Mouse (Mus musculus) ES-Bruce4 (cell line): Measurements from ENCODE around the gene Ccdc175. TPM values are rescaled to one million over a fixed set of nuclear protein-coding genes. Genes with fewer than 3 reads are reported as not detected.

Experiments used
- H3K27ac ChIP-seq: 2 replicates; pipeline ENCODE4 v1.5.1; 2012; ENCODE audit warnings: low read length, inconsistent platforms; ENCODE audit not compliant: insufficient read depth
- H3K27me3 ChIP-seq: 2 replicates; pipeline ENCODE4 v1.6.1; 2012; ENCODE audit warnings: mild to moderate bottlenecking, low read length, inconsistent platforms; ENCODE audit not compliant: control insufficient read depth, poor library complexity, insufficient read depth, severe bottlenecking
- H3K36me3 ChIP-seq: 2 replicates; pipeline ENCODE4 v1.6.1; 2012; ENCODE audit warnings: inconsistent platforms, mild to moderate bottlenecking, low read length, moderate library complexity; ENCODE audit not compliant: control insufficient read depth, poor library complexity, insufficient read depth, severe bottlenecking
- H3K4me1 ChIP-seq: one replicate; pipeline ENCODE4 v1.8.1; 2011; ENCODE audit warnings: low read length; ENCODE audit not compliant: control insufficient read depth, insufficient read depth
- H3K4me3 ChIP-seq: 2 replicates; pipeline ENCODE4 v1.5.1; 2011; ENCODE audit warnings: low read depth, mild to moderate bottlenecking, low read length
- H3K9ac ChIP-seq: 2 replicates; pipeline ENCODE4 v1.6.1; 2012; ENCODE audit warnings: low read depth, mild to moderate bottlenecking, inconsistent platforms; ENCODE audit not compliant: poor library complexity, severe bottlenecking
- H3K9me3 ChIP-seq: replicated peaks from 2 replicates; pipeline ENCODE4 v1.6.1; 2012; ENCODE audit warnings: mild to moderate bottlenecking, low read length, inconsistent platforms; ENCODE audit not compliant: control insufficient read depth, poor library complexity, insufficient read depth, severe bottlenecking
- CTCF ChIP-seq: IDR thresholded peaks from one replicate; pipeline ENCODE4 v1.8.1; 2011; ENCODE audit warnings: low read depth, low read length
- EP300 ChIP-seq: IDR thresholded peaks from 2 replicates; pipeline ENCODE4 v1.6.1; 2011; ENCODE audit warnings: low read depth, low read length; ENCODE audit not compliant: insufficient read depth
- POLR2A ChIP-seq: IDR thresholded peaks from one replicate; pipeline ENCODE4 v1.8.1; 2011; ENCODE audit warnings: low read length; ENCODE audit not compliant: insufficient read depth
- polyA plus RNA-seq: library from polyadenylated mRNA; stranded (reverse); fragments of >200 nt; gene quantifications from 2 replicates; pipeline ENCODE4 v1.2.4, GENCODE M21; 2011; ENCODE audit warnings: low read depth; ENCODE audit not compliant: missing spikeins, insufficient read depth, insufficient read length

The Ccdc175 gene
- polyA plus RNA-seq, 1 experiment, result not detected

DNA sequence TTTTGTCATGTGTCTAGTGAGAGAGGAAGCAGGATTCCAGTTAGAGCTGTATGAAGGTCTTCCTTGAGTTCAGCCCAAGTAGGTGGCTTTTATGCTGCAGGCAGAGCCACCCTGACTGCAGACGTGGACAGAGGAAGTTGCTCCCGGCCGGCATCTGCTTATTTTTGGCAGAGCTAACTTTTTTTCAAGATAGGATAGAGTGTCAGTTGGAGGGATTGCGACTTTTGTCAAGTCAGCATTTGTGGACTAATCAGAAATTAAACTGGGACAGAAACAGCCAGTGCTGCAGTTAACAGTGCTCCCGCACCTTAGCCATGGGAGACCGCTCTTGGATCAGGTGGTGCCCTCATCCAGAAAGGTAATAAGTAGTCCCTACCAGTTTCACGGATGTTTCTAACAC is 12.6 kb upstream of the Ccdc175 start:
- H3K27me3 ChIP-seq, result no peaks in the 10 kb centered on the region
- H3K4me3 ChIP-seq, result no peak overlapping the region
- H3K27ac ChIP-seq, result no peak overlapping the region
- no peaks in the 10 kb centered on the region for H3K36me3 ChIP-seq
- TF ChIP-seq CTCF (no peak), POLR2A (no peak), EP300 (no peak)
- no peak overlapping the region for H3K9ac ChIP-seq
- no peaks in the 10 kb centered on the region for H3K4me1 ChIP-seq
- no peaks in the 10 kb centered on the region for H3K9me3 ChIP-seq

DNA sequence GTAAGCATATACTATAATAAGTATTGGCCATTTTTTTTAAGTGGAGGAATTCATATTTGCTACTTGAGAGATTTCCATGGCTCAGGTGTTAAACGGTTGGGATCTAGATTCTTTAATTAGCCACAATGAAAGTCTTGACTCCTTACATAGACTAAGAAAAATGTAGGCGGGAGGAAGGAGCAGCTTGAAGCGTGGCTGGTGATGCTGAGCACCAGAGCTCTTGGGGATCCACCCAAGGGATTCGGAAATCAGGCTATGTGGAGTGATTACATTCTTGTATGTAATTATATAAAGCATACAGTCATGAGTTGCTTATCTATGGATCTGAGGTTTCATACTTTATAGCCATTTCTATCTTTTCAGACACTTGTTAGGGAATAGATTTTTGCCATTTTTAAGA is 5.3 kb downstream of the Ccdc175 start:
- TF ChIP-seq POLR2A, result no peak
- no peak for TF ChIP-seq CTCF
- no peak for TF ChIP-seq EP300
- 0 out of 2 replicates have a peak, but pooled peaks cover 3% of the 10 kb centered on the region for H3K9me3 ChIP-seq
- H3K27ac ChIP-seq, result no peak overlapping the region
- H3K4me1 ChIP-seq, result no peaks in the 10 kb centered on the region
- no peak overlapping the region for H3K9ac ChIP-seq
- no peak overlapping the region for H3K4me3 ChIP-seq
- no peaks in the 10 kb centered on the region for H3K36me3 ChIP-seq
- no peaks in the 10 kb centered on the region for H3K27me3 ChIP-seq

DNA sequence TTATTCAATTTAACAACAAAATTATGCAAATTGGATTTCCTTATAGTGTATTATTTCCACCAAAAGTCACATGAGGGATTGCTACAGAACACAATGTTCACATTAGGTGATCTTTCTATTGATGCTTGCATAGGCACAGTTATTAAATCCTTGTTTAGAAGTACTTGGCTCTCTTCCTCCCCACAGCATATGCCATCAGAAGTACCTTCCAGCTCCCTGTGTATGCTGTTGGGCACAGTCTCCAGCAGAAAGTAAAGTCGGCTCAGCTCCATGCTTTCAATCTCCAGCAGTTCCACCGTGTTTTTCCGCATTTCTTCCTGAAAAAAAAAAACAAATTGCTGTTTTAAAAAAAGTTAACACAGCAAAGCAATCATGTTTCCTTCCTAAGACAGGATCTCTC is 6.5 kb downstream of the Ccdc175 start:
- H3K27me3 ChIP-seq, result no peaks in the 10 kb centered on the region
- H3K9me3 ChIP-seq, result 0 out of 2 replicates have a peak, but pooled peaks cover 3% of the 10 kb centered on the region
- H3K4me1 ChIP-seq, result no peaks in the 10 kb centered on the region
- H3K36me3 ChIP-seq, result no peaks in the 10 kb centered on the region
- TF ChIP-seq EP300, result no peak
- TF ChIP-seq POLR2A, result no peak
- TF ChIP-seq CTCF, result no peak
- H3K27ac ChIP-seq, result no peak overlapping the region
- no peak overlapping the region for H3K4me3 ChIP-seq
- no peak overlapping the region for H3K9ac ChIP-seq

DNA sequence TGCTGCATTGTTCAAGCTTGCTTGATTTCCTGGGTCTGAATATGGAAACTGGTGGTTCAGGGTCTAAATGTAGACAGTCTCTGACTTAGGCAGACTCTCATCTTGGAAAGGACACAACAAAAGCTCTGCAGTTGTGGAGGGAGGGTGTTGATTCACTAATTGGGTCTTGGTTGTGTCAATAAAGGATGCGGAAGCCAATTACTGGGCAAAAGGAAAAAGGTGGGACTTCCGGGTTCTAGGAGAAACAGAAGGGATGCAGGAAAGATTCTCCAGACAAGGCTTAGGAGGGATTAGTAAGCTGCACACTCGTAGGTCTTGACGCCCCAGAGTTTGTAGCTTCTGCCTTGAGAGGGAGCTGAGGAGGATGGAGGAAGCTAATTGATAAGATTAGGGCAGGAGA is 26.4 kb downstream of the Ccdc175 start:
- Histone ChIP-seq H3K9me3 (no peaks in the 10 kb centered on the region), H3K9ac (no peak overlapping the region), H3K4me3 (no peak overlapping the region), H3K4me1 (no peaks in the 10 kb centered on the region), H3K27me3 (no peaks in the 10 kb centered on the region), H3K27ac (no peak overlapping the region), H3K36me3 (no peaks in the 10 kb centered on the region)
- TF ChIP-seq EP300 (no peak), POLR2A (no peak), CTCF (no peak)

DNA sequence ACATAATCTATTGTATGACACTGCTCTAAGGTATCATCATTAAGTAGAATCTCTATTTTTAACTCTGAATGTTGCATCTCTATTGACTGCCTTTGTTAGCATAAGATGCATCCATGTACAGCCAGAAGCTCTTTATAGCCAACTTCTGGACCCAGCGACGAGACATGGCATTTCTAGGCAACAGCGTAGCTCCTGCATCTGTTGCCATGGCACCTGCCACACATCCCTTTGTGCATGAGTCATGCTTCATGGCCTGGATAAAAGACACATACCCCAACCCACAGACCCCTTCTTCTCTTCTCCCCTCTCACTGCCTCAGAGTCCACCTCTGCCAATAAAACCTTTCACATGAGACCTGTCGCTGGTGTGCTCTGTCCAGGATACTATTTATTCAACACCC is 34.0 kb downstream of the Ccdc175 start:
- no peaks in the 10 kb centered on the region for H3K27me3 ChIP-seq
- no peak overlapping the region for H3K27ac ChIP-seq
- no peaks in the 10 kb centered on the region for H3K36me3 ChIP-seq
- H3K9me3 ChIP-seq, result no peaks in the 10 kb centered on the region
- H3K9ac ChIP-seq, result no peak overlapping the region
- TF ChIP-seq POLR2A (no peak), CTCF (no peak), EP300 (no peak)
- no peaks in the 10 kb centered on the region for H3K4me1 ChIP-seq
- no peak overlapping the region for H3K4me3 ChIP-seq

DNA sequence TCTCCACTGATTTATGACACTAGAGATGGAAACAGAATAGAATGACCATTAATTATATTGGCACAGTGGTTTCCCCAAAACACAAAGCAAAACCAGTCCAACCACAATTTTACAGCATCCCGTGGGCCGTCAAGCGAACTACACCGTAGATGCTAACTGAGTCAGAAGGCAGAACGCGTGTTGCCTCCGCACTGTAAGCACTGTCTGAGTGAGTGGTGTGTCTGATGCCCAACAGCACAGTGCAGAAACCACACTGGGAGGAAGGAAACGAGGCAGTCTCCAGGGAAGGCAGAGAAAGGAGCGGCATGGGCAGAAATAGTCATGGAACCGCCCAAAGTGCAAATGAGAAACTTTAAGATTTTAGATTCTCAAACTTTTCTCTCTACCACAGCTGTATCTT is 55.6 kb downstream of the Ccdc175 start:
- TF ChIP-seq POLR2A (no peak), EP300 (no peak), CTCF (no peak)
- Histone ChIP-seq H3K9ac (no peak overlapping the region), H3K4me1 (no peaks in the 10 kb centered on the region), H3K27ac (no peak overlapping the region), H3K4me3 (no peak overlapping the region), H3K27me3 (no peaks in the 10 kb centered on the region), H3K36me3 (no peaks in the 10 kb centered on the region), H3K9me3 (no peaks in the 10 kb centered on the region)
